Mouse (Mus musculus): Measurements from ENCODE around the gene Plppr3. TPM values are rescaled to one million over a fixed set of nuclear protein-coding genes. Genes with fewer than 3 reads are reported as not detected.

Gene Plppr3
- total RNA-seq, 2 experiments from 2014 or later = 0.09 to 0.29 TPM

- intact Hi-C loops (cut with DNase I; ENCODE audit: low total_unique reads) = loop anchor here (5.0 to 10.0 kb wide), 3 partner anchors 47 to 120 kb away; partner anchors contain the start of gene R3hdm4
- peak; percentile 66 for DNase-seq
These were observed 39.5 kb downstream of the Plppr3 start for GRCm38 (mm10) chr10:79834769-79835398.

GRCm38 (mm10) chr10:79832786-79833181 lies 41.6 kb downstream of the Plppr3 start:
- intact Hi-C loops (cut with DNase I; ENCODE audit: low total_unique reads) = loop anchor here (5.0 to 10.0 kb wide), 3 partner anchors 50 to 122 kb away; partner anchors contain the start of gene R3hdm4

DNA sequence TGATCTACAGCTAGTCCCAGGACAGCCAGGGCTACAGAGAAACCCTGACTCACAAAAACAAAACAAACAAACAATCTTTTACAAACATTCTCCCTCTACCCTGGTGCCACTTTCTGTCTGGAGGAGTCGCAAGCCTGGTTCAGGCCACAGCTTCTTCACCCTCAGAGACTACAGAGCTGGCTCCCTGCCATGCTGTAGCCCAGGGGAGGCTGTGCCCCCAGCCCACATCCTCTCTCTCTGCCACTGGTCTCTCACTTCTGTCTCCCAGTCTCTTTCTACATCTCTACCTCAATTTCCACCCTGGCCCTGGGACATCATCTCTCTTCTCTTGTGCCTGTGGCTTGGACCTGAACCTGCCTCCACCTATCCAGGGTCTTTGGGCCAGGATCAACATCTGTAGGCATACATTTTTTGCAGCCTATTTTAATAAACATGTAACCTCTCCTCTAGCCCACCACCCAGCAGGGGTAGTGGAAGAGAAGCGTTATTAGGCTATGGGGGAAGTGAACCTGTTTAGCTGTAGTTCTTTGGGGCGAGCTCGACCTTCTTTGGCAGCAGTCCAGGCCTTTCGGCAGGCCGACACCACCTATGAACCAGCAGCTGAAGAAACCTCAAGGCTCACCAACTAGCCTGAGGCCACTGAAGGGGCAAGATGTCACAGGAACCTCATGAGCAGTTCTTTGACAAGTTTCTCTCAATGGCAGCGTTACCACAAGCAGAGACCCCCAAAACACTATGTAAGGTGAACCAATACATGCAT lies 42.2 kb downstream of the Plppr3 start:
- no peak for DNase-seq
- intact Hi-C loops (cut with DNase I; ENCODE audit: low total_unique reads) = loop anchor here (5.0 to 10.0 kb wide), 3 partner anchors 50 to 123 kb away; partner anchors contain the start of gene R3hdm4

More at GRCm38 (mm10) chr10:79832786-79833181, 41.6 kb downstream of the Plppr3 start:
- DNase-seq = no peak

GRCm38 (mm10) chr10:79831583-79831982 lies 42.9 kb downstream of the Plppr3 start:
- no peak for DNase-seq
- intact Hi-C loops (cut with DNase I; ENCODE audit: low total_unique reads) = loop anchor here (5.0 to 10.0 kb wide), 3 partner anchors 51 to 123 kb away; partner anchors contain the start of gene R3hdm4

GRCm38 (mm10) chr10:79824413-79824812 lies 50.0 kb downstream of the Plppr3 start:
- no peak for DNase-seq

GRCm38 (mm10) chr10:79823011-79823410 lies 51.4 kb downstream of the Plppr3 start:
- intact Hi-C loops (cut with DNase I; ENCODE audit: low total_unique reads) = no loop called here
- no peak for DNase-seq

More at GRCm38 (mm10) chr10:79824413-79824812, 50.0 kb downstream of the Plppr3 start:
- intact Hi-C loops (cut with DNase I; ENCODE audit: low total_unique reads) = no loop called here

DNA sequence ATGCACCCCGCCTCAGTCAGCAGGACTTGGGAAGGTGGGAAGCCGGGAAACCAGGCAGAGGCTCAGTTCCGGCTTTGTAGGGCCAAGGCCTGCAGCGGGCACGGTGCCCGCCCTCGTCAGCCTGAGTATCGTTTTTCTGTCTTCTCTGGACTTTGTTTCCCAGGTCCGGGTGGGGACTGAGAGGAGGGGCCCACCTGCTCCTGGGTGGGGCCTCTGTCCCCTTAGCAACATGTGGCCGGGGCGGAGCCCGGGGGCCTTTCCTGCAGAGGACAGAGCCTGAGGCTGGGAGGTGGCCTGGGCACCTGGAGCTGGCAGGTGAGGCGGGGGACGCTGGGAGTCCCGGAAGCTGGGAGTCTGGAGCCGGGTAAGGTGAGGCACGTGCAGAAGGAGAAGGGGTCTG lies 52.1 kb downstream of the Plppr3 start:
- no peak for DNase-seq
- intact Hi-C loops (cut with DNase I; ENCODE audit: low total_unique reads) = no loop called here

DNA sequence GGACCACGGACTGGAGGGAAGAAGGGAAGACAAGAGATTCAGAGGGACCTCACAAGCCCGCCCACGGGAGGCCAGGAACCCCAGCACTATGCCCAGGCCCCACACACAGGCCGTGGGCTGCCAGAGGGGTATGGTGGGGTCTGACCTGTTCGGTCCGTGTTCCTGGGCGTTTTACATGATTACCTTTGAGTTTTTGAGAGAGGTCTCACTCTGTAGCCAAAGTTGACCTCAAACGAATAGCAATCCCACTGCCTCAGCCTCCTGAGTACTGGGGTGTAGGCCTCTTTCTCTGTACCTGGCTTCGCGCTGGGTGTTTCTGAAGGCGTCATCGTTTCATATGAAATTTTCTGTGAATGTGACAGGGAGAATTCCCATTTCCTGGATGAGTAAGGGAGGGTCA lies 52.7 kb downstream of the Plppr3 start:
- DNase-seq = no peak
- intact Hi-C loops (cut with DNase I; ENCODE audit: low total_unique reads) = no loop called here

- intact Hi-C loops (cut with DNase I; ENCODE audit: low total_unique reads) = no loop called here
- DNase-seq = no peak
These were observed 53.7 kb downstream of the Plppr3 start, which contains the start of gene Misp for GRCm38 (mm10) chr10:79820782-79821181. TSS of gene Misp (plus strand) at chr10:79820989.

GRCm38 (mm10) chr10:79820277-79820676 lies 54.2 kb downstream of the Plppr3 start:
- intact Hi-C loops (cut with DNase I; ENCODE audit: low total_unique reads) = no loop called here
- no peak for DNase-seq

DNA sequence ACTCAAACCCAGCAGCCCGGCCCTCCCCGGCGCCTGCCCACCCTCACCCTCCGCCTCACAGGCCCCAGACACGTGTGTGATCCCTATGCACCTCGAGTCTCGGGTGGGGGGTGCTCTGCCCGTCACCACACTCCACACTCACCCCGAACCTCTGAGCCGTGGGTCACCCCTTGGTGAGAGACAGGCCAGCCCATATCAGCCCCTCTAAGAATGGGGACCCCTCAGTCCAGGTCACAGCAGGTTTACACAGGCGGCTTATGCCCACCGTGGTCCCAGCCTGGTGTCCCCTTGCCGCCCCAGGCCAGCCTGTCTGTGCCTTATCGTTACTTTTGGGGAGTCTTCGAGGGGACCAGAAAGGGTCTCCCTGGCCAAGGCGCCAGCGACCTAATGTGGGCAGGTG lies 54.8 kb downstream of the Plppr3 start:
- DNase-seq = no peak
- intact Hi-C loops (cut with DNase I; ENCODE audit: low total_unique reads) = no loop called here

- no peak for DNase-seq
- intact Hi-C loops (cut with DNase I; ENCODE audit: low total_unique reads) = no loop called here
These were observed 56.2 kb downstream of the Plppr3 start for GRCm38 (mm10) chr10:79818225-79818624.

GRCm38 (mm10) chr10:79817111-79817510 lies 57.3 kb downstream of the Plppr3 start:
- intact Hi-C loops (cut with DNase I; ENCODE audit: low total_unique reads) = no loop called here
- DNase-seq = no peak

GRCm38 (mm10) chr10:79815671-79816494 lies 58.6 kb downstream of the Plppr3 start:
- intact Hi-C loops (cut with DNase I; ENCODE audit: low total_unique reads) = no loop called here
- no peak for DNase-seq

DNA sequence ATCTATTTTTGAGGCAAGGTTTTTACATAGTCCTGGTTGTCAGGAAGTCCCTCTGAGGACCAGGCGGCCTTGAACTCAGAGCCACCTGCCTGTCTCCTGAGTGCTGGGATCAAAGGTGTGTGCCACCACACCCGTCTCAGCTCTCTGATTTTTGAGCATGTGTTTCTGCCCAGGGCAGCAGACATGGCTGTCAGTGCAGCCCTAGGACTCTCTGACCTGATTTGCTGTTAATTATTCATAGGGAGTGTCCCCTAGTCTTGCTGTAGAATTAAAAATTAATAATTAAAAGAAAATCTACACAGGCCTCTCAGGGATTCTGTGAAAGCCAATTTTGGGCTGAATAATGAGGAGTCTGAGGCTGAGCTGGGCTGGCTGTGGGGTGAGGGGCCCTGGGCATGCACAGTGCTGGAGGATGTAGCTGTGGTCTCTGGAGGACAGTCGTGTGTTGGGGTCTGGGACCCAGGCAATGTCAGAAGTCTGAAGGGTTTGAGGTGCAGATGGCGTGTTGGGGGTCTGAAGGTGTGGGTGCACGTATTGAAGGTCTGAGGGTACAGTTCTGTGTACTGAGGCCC lies 60.1 kb downstream of the Plppr3 start:
- intact Hi-C loops (cut with DNase I; ENCODE audit: low total_unique reads) = no loop called here
- DNase-seq = no peak

DNA sequence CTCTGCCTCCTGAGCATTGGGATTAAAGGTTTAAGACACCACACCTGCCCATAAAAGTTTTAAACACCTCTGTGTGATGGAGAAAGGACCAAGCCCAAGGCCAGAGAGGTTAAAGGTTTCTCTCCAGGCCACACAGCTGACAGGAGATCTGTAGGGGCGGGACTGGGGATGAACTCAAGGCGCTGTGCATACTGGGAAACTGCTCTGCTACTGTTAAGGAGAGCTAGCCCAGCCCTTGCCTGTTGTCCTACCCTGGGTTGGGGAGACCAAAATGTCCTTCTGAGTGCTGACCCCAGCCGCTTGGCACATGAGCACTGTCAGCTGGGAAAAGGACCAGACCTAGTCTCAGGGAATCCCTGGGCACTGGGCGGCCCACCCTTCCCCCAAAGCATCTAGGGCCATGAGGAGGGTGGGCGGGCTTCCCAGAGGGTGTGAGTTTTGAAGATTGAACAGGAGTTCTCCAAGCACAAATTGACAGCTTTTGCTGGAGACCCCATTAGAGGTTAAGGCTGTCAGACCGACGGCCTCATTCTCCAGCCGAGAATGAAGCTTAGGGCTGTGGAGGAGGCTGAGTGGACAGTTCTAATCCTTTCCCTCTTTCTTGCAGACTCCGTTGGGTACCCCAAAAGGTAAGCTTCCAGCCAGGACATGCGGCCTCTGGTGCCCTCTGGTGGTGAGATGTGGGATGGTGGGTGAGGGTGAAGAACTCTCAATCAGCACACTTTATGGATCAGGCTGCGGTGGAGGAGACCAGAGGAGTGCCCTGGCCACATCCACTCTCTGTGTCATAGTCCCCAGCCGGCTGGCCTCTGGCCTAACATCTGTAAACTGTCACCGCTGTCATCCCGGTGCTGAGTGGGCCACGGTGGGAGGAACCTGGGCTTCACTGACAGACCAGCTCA lies 62.4 kb downstream of the Plppr3 start:
- peak; percentile 72 for DNase-seq
- intact Hi-C loops (cut with DNase I; ENCODE audit: low total_unique reads) = no loop called here

Measured in gastrocnemius, postnatal 14 days (tissue).